Mouse (Mus musculus) bone marrow, adult 2 months (tissue): ENCODE results near the gene Rapgefl1. TPM values are rescaled to one million over a fixed set of nuclear protein-coding genes. Genes with fewer than 3 reads are reported as not detected.
A peak's percentile ranks its signal among the peaks of the same experiment; 100 is the strongest.

ENCODE experiments used
- H3K27ac ChIP-seq: fragments of 200-500 bp; 2 replicates; pipeline ENCODE4 v1.5.1; 2012; ENCODE audit warnings: low read depth, mild to moderate bottlenecking, control low read depth, inconsistent platforms, low read length; ENCODE audit not compliant: control insufficient read depth, poor library complexity, insufficient read depth
- H3K4me1 ChIP-seq: fragments of 200-500 bp; 2 replicates; pipeline ENCODE4 v1.6.1; 2011; ENCODE audit warnings: low read length; ENCODE audit not compliant: control insufficient read depth, insufficient read depth
- H3K4me3 ChIP-seq: fragments of 200-500 bp; replicated peaks from 2 replicates; pipeline ENCODE3; 2011; ENCODE audit warnings: mild to moderate bottlenecking, low read depth, low read length, control low read depth; ENCODE audit not compliant: control insufficient read depth
- CTCF ChIP-seq: fragments of 200-500 bp; IDR thresholded peaks from 2 replicates; pipeline ENCODE4 v1.5.1; 2011; ENCODE audit warnings: low read length, control low read depth; ENCODE audit not compliant: control insufficient read depth, insufficient read depth
- POLR2A ChIP-seq: fragments of 200-500 bp; IDR thresholded peaks from 2 replicates; pipeline ENCODE4 v1.6.1; 2011; ENCODE audit warnings: low read depth, mild to moderate bottlenecking, control low read depth, low read length, borderline replicate concordance; ENCODE audit not compliant: control insufficient read depth
- WGBS: fragments of 180-500 bp; shearing (Covaris S2); methylation state at CpG from one replicate; pipeline ENCODE4 v1.1.7; 2018; 5-methylcytosine and 5-hydroxymethylcytosine counted together
- polyA plus RNA-seq: library from polyadenylated mRNA; stranded (reverse); fragments of >200 nt; gene quantifications from 2 replicates; pipeline ENCODE4 v1.2.4, GENCODE M21; 2011; ENCODE audit warnings: low replicate concordance; ENCODE audit not compliant: missing spikeins, insufficient read depth, insufficient read length

The Rapgefl1 gene
- polyA plus RNA-seq, 1 experiment: 6.8 TPM

DNA sequence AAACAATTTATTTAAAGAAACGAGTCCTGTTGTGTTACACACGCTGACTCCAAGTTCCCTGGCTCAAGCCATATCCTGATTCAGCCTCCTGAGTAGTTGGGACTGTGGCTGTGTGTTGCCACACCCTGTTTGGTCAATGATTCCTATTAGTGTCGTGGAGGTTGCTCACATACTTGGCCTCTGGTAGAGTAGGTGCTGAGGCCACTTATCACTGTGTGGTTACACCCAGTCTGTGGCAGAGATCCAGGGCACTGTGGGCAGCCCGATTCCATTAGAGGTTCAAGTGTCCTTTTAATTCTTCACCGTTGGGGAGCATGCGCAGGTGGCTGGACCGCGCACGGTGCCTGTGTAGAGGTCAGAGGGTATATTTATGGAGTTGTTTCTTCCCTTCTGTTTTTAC lies 37.3 kb downstream of the Rapgefl1 start:
- no peak overlapping the region for H3K4me3 ChIP-seq
- no peak overlapping the region for H3K27ac ChIP-seq
- no peaks in the 10 kb centered on the region; the same call in 1 of the 2 replicates for H3K4me1 ChIP-seq
- WGBS: 51% methylated on average over 9 of the region's 9 CpGs
- TF ChIP-seq POLR2A (no peak), CTCF (no peak)

- Histone ChIP-seq H3K4me1 (no peaks in the 10 kb centered on the region), H3K27ac (no peak overlapping the region), H3K4me3 (no peak overlapping the region)
- WGBS: 90% methylated on average over 9 of the region's 9 CpGs
- TF ChIP-seq CTCF: no peak
- no peak for TF ChIP-seq POLR2A
Measured at GRCm38 (mm10) chr11:98877001-98877400, 40.4 kb downstream of the Rapgefl1 start.

DNA sequence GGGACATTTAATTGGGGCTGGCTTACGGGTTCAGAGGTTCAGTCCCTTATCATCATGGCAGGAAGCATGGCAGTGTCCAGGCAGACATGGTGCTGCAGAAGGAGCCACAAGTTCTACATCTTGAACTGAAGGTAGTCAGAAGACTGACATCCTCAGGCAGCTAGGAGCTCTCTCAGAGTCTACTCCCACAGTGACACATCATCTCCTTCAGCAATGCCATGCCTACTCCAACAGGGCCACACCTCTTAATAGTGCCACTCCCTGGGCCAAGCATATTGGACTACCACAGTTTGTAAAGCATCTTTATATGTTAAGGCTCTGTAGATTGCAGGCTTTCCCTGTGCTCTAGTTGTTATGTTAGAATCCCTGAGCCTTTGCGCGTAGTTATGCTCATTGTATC lies 51.1 kb downstream of the Rapgefl1 start:
- TF ChIP-seq CTCF (no peak), POLR2A (no peak)

GRCm38 (mm10) chr11:98889077-98889476 lies 52.5 kb downstream of the Rapgefl1 start:
- TF ChIP-seq CTCF: no peak
- TF ChIP-seq POLR2A: no peak
- Histone ChIP-seq H3K4me1 (no peaks in the 10 kb centered on the region; the same call in 1 of the 2 replicates), H3K4me3 (no peak overlapping the region), H3K27ac (no peak overlapping the region)
- 72% methylated on average over 4 of the region's 4 CpGs for WGBS

More for the DNA sequence above, 51.1 kb downstream of the Rapgefl1 start:
- Histone ChIP-seq H3K4me3 (no peak overlapping the region), H3K27ac (no peak overlapping the region), H3K4me1 (no peaks in the 10 kb centered on the region; the same call in 1 of the 2 replicates)
- 94% methylated on average over 3 of the region's 3 CpGs for WGBS

DNA sequence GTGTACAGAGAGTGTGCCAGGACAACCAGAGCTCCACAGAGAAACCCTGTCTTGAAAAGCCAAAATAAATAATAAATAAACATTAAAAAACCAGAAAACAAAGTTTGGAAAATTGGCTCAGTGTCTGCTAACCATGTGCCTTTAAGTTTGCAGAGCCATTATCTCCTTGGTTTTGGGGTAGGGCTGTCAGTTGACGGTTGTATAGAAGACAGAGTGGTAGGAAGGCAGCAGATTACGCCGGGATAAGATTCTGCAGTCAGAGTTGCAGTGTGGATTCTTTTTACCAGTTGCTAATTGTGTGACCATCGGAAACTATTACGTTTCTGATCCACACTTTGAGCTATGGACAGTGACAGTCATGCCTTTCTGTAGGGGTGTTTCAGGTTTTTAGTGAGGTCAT lies 53.4 kb downstream of the Rapgefl1 start:
- H3K4me1 ChIP-seq: no peaks in the 10 kb centered on the region; the same call in 1 of the 2 replicates
- H3K4me3 ChIP-seq: no peak overlapping the region
- no peak overlapping the region for H3K27ac ChIP-seq
- TF ChIP-seq POLR2A: no peak
- no peak for TF ChIP-seq CTCF
- 69% methylated on average over 5 of the region's 5 CpGs for WGBS

DNA sequence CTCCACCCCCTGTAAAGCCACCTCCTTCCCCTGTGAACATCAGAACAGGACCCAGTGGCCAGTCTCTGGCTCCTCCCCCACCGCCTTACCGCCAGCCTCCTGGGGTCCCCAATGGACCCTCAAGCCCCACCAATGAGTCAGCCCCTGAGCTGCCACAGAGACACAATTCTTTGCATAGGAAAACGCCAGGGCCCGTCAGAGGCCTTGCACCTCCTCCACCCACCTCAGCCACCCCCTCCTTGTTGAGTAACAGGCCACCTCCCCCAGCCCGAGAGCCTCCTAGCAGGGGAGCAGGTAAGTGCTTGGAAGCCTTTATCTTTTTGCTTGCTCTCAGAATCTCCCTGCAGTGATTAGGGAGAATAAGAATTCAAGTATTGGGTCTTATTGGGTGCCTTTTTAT lies 55.8 kb downstream of the Rapgefl1 start:
- WGBS: 91% methylated on average over 5 of the region's 5 CpGs
- TF ChIP-seq POLR2A: no peak
- TF ChIP-seq CTCF: no peak
- Histone ChIP-seq H3K4me3 (no peak overlapping the region), H3K27ac (no peak overlapping the region), H3K4me1 (no peaks in the 10 kb centered on the region; the same call in 1 of the 2 replicates)

- TF ChIP-seq CTCF (peak; percentile 5; the same call in 1 of the 2 replicates), POLR2A (no peak)
- WGBS: 12% methylated on average over 12 of the region's 12 CpGs
- no peaks in the 10 kb centered on the region; the same call in 1 of the 2 replicates for H3K4me1 ChIP-seq
- H3K27ac ChIP-seq: peak overlapping the region; percentile 71
- no peak overlapping the region for H3K4me3 ChIP-seq
Measured at GRCm38 (mm10) chr11:98900529-98901125, 64.0 kb downstream of the Rapgefl1 start.

DNA sequence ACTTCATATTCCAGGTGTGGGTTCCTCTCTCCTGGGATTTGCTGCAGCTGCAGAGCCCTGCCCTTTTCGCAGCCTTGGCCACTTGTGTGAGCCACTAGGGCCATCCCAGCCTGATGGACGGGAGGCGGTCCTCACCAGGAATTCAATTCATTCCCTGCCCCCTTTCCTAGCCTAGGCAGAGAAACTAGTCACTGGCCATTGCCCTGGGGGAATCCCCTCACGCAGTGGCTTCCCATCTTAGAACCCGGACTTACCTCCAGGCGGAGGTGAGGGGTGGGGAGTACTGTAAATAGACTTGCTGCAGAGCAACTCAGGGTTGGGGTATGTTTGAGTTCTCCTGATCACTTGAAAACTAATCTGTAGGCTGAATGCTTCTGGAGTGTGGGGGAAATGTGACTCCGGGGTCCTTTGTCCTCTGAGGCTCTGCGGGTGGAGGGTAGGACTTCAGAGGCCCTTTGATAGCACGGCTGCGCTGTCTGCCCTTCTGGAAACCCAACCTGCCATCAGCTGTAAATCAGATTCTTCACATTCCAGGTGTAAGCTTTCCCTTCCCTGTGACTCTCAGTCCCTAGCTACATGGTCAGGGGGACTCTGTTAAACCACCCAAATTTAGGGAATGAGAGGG lies 66.1 kb downstream of the Rapgefl1 start:
- Histone ChIP-seq H3K4me1 (no peaks in the 10 kb centered on the region; the same call in 1 of the 2 replicates), H3K4me3 (no peak overlapping the region), H3K27ac (no peak overlapping the region)
- 89% methylated on average over 10 of the region's 10 CpGs for WGBS
- no peak for TF ChIP-seq CTCF
- no peak for TF ChIP-seq POLR2A

Other genes with a start within 250 kb of the Rapgefl1 start
- gene Ormdl3, start 249.4 kb upstream of the Rapgefl1 start, polyA plus RNA-seq: 41.1 and 41.2 TPM in 2 replicates
- gene Lrrc3c, start 238.5 kb upstream of the Rapgefl1 start, polyA plus RNA-seq: not detected in 2 replicates
- 50.6 and 60.6 TPM in 2 replicates for gene Gm12355, start 211.1 kb upstream of the Rapgefl1 start, polyA plus RNA-seq
- not detected in 2 replicates for gene Gsdma3, start 210.4 kb upstream of the Rapgefl1 start, polyA plus RNA-seq
- not detected in 2 replicates for gene Gsdma2, start 190.0 kb upstream of the Rapgefl1 start, polyA plus RNA-seq
- 0.55 and 0.70 TPM in 2 replicates for gene Gsdma, start 172.4 kb upstream of the Rapgefl1 start, polyA plus RNA-seq
- gene Psmd3, start 154.2 kb upstream of the Rapgefl1 start, polyA plus RNA-seq: 28.2 and 57.7 TPM in 2 replicates
- gene Csf3, start 135.5 kb upstream of the Rapgefl1 start, polyA plus RNA-seq: not detected in 2 replicates
- 26.7 and 28.7 TPM in 2 replicates for gene Med24, start 107.3 kb upstream of the Rapgefl1 start, polyA plus RNA-seq
- gene Thra, start 96.1 kb upstream of the Rapgefl1 start, polyA plus RNA-seq: 27.5 and 35.4 TPM in 2 replicates
- gene Nr1d1, start 61.5 kb upstream of the Rapgefl1 start, polyA plus RNA-seq: 2.4 and 4.8 TPM in 2 replicates
- gene Msl1, start 41.3 kb upstream of the Rapgefl1 start, polyA plus RNA-seq: 46.7 and 69.9 TPM in 2 replicates
- gene Casc3, start 31.9 kb upstream of the Rapgefl1 start, polyA plus RNA-seq: 29.3 and 38.5 TPM in 2 replicates
- 5.9 and 11.3 TPM in 2 replicates for gene Wipf2, start 26.9 kb downstream of the Rapgefl1 start, polyA plus RNA-seq
- gene Cdc6, start 71.0 kb downstream of the Rapgefl1 start, polyA plus RNA-seq: 50.4 and 53.9 TPM in 2 replicates
- 8.9 and 17.2 TPM in 2 replicates for gene Rara, start 91.0 kb downstream of the Rapgefl1 start, polyA plus RNA-seq
- gene Gjd3, start 146.2 kb downstream of the Rapgefl1 start, polyA plus RNA-seq: not detected in 2 replicates
- 161 and 191 TPM in 2 replicates for gene Top2a, start 187.4 kb downstream of the Rapgefl1 start, polyA plus RNA-seq
- gene Igfbp4, start 204.5 kb downstream of the Rapgefl1 start, polyA plus RNA-seq: 59.7 and 78.0 TPM in 2 replicates